Mouse (Mus musculus) heart, adult 11 months (tissue): Measurements from ENCODE around the gene Cobll1.

ENCODE experiments used
- DNase-seq: peaks from one replicate; pipeline ENCODE4 v3.0.0; 2022

Cobll1 gene

GRCm38 (mm10) chr2:65083411-65083810 is 155.8 kb downstream of the Cobll1 start:
- DNase-seq = no peak

- no peak for DNase-seq
Measured at GRCm38 (mm10) chr2:65077544-65077943, 161.7 kb downstream of the Cobll1 start.

- DNase-seq = no peak
Measured at GRCm38 (mm10) chr2:65075840-65076239, 163.4 kb downstream of the Cobll1 start.

- no peak for DNase-seq
Measured at GRCm38 (mm10) chr2:65075431-65075830, 163.8 kb downstream of the Cobll1 start.

GRCm38 (mm10) chr2:65072205-65072604 is 167.0 kb downstream of the Cobll1 start:
- DNase-seq = no peak

- no peak for DNase-seq
Measured at GRCm38 (mm10) chr2:65053764-65054163, 185.4 kb downstream of the Cobll1 start.

- no peak for DNase-seq
Measured at GRCm38 (mm10) chr2:65052191-65053012, 186.8 kb downstream of the Cobll1 start.

- no peak for DNase-seq
Measured at GRCm38 (mm10) chr2:65050776-65051175, 188.4 kb downstream of the Cobll1 start.

- DNase-seq = no peak
Measured at GRCm38 (mm10) chr2:65048234-65049017, 190.8 kb downstream of the Cobll1 start.
